Mouse (Mus musculus) bone marrow, adult 2 months (tissue): ENCODE data around the gene Olfr670.

Source experiments
- CTCF ChIP-seq: fragments of 200-500 bp; IDR thresholded peaks from 2 replicates; pipeline ENCODE4 v1.5.1; 2011; ENCODE audit warnings: low read length, control low read depth; ENCODE audit not compliant: control insufficient read depth, insufficient read depth
- POLR2A ChIP-seq: fragments of 200-500 bp; IDR thresholded peaks from 2 replicates; pipeline ENCODE4 v1.6.1; 2011; ENCODE audit warnings: low read depth, mild to moderate bottlenecking, control low read depth, low read length, borderline replicate concordance; ENCODE audit not compliant: control insufficient read depth

GRCm38 (mm10) chr7:104979026-104979425 is 16.6 kb upstream of the Olfr670 start, which contains the start of gene Olfr671:
- no peak for TF ChIP-seq CTCF
- no peak for TF ChIP-seq POLR2A
